Mouse (Mus musculus): ENCODE results near the gene Plekha4. TPM values are rescaled to one million over a fixed set of nuclear protein-coding genes. Genes with fewer than 3 reads are reported as not detected.

Gene Plekha4
- polyA plus RNA-seq, 1 experiment from 2014 or later: 1.5 TPM

- Histone ChIP-seq H3K27ac (ENCODE audit: low read depth) (no peak overlapping the region), H3K27me3 (replicated peaks; ENCODE audit: control insufficient read depth, insufficient read depth, low read length) (no peaks in the 10 kb centered on the region), H3K4me1 (replicated peaks; ENCODE audit: control insufficient read depth, insufficient read depth, low read length) (no peaks in the 10 kb centered on the region), H3K4me2 (ENCODE audit: low read length) (no peak overlapping the region), H3K36me3 (ENCODE audit: control insufficient read depth, insufficient read depth, low read length) (no peaks in the 10 kb centered on the region), H3K9me3 (ENCODE audit: control insufficient read depth, low read length) (no peaks in the 10 kb centered on the region), H3K4me3 (ENCODE audit: low read depth, low read length) (no peak overlapping the region), H3K9ac (ENCODE audit: low read length) (no peak overlapping the region)
- no peak for ATAC-seq (replicated peaks; ENCODE audit: low FRiP score, low TSS enrichment, low read depth)
- WGBS: 92% methylated on average over 2 of the region's 2 CpGs
- DNase-seq (ENCODE audit: low spot score): no peak
Measured at GRCm38 (mm10) chr7:45553990-45554389, 27.9 kb downstream of the Plekha4 start.

GRCm38 (mm10) chr7:45554744-45555143 is 28.6 kb downstream of the Plekha4 start, which contains the start of gene Hsd17b14:
TSS of gene Hsd17b14 (plus strand) at chr7:45554893.
- no peak for ATAC-seq (replicated peaks; ENCODE audit: low FRiP score, low TSS enrichment, low read depth)
- Histone ChIP-seq H3K9ac (ENCODE audit: low read length) (no peak within 1 kb of the TSS), H3K27ac (ENCODE audit: low read depth) (no peak within 1 kb of the TSS), H3K36me3 (ENCODE audit: control insufficient read depth, insufficient read depth, low read length) (no peaks in the 10 kb centered on the region), H3K4me2 (ENCODE audit: low read length) (no peak within 1 kb of the TSS), H3K4me1 (replicated peaks; ENCODE audit: control insufficient read depth, insufficient read depth, low read length) (0 out of 2 replicates have a peak, but pooled peaks cover 2% of the 10 kb centered on the region), H3K4me3 (ENCODE audit: low read depth, low read length) (no peak within 1 kb of the TSS), H3K27me3 (replicated peaks; ENCODE audit: control insufficient read depth, insufficient read depth, low read length) (no peaks in the 10 kb centered on the region), H3K9me3 (ENCODE audit: control insufficient read depth, low read length) (no peaks in the 10 kb centered on the region)
- no peak for DNase-seq (ENCODE audit: low spot score)
- 38% methylated on average over 8 of the region's 8 CpGs for WGBS

- ATAC-seq (replicated peaks; ENCODE audit: low FRiP score, low TSS enrichment, low read depth) (no peak), DNase-seq (ENCODE audit: low spot score) (peak; percentile 85)
- Histone ChIP-seq H3K27me3 (replicated peaks; ENCODE audit: control insufficient read depth, insufficient read depth, low read length) (no peaks in the 10 kb centered on the region), H3K9me3 (ENCODE audit: control insufficient read depth, low read length) (no peaks in the 10 kb centered on the region), H3K27ac (ENCODE audit: low read depth) (no peak overlapping the region), H3K4me1 (replicated peaks; ENCODE audit: control insufficient read depth, insufficient read depth, low read length) (0 out of 2 replicates have a peak, but pooled peaks cover 2% of the 10 kb centered on the region), H3K36me3 (ENCODE audit: control insufficient read depth, insufficient read depth, low read length) (no peaks in the 10 kb centered on the region), H3K4me3 (ENCODE audit: low read depth, low read length) (no peak overlapping the region), H3K9ac (ENCODE audit: low read length) (no peak overlapping the region), H3K4me2 (ENCODE audit: low read length) (no peak overlapping the region)
- 29% methylated on average over 8 of the region's 8 CpGs for WGBS
Measured at GRCm38 (mm10) chr7:45555787-45556186, 29.7 kb downstream of the Plekha4 start.

- Histone ChIP-seq H3K27me3 (replicated peaks; ENCODE audit: control insufficient read depth, insufficient read depth, low read length) (no peaks in the 10 kb centered on the region), H3K4me2 (ENCODE audit: low read length) (no peak overlapping the region), H3K4me3 (ENCODE audit: low read depth, low read length) (no peak overlapping the region), H3K4me1 (replicated peaks; ENCODE audit: control insufficient read depth, insufficient read depth, low read length) (peaks cover 13% of the 10 kb centered on the region), H3K27ac (ENCODE audit: low read depth) (no peak overlapping the region), H3K9ac (ENCODE audit: low read length) (no peak overlapping the region), H3K9me3 (ENCODE audit: control insufficient read depth, low read length) (no peaks in the 10 kb centered on the region), H3K36me3 (ENCODE audit: control insufficient read depth, insufficient read depth, low read length) (no peaks in the 10 kb centered on the region)
- DNase-seq (ENCODE audit: low spot score) (no peak), ATAC-seq (replicated peaks; ENCODE audit: low FRiP score, low TSS enrichment, low read depth) (no peak)
- WGBS: 21% methylated on average over 6 of the region's 6 CpGs
Measured at GRCm38 (mm10) chr7:45558907-45559306, 32.8 kb downstream of the Plekha4 start.

- no peak overlapping the region for H3K4me3 ChIP-seq (ENCODE audit: low read depth, low read length)
- no peaks in the 10 kb centered on the region for H3K27me3 ChIP-seq (replicated peaks; ENCODE audit: control insufficient read depth, insufficient read depth, low read length)
- ATAC-seq (replicated peaks; ENCODE audit: low FRiP score, low TSS enrichment, low read depth) (no peak), DNase-seq (ENCODE audit: low spot score) (no peak)
- WGBS: 78% methylated on average over 7 of the region's 7 CpGs
- H3K9ac ChIP-seq (ENCODE audit: low read length): no peak overlapping the region
- H3K27ac ChIP-seq (ENCODE audit: low read depth): no peak overlapping the region
- H3K36me3 ChIP-seq (ENCODE audit: control insufficient read depth, insufficient read depth, low read length): no peaks in the 10 kb centered on the region
- H3K4me2 ChIP-seq (ENCODE audit: low read length): no peak overlapping the region
- H3K9me3 ChIP-seq (ENCODE audit: control insufficient read depth, low read length): no peaks in the 10 kb centered on the region
- H3K4me1 ChIP-seq (replicated peaks; ENCODE audit: control insufficient read depth, insufficient read depth, low read length): peaks cover 13% of the 10 kb centered on the region
Measured at GRCm38 (mm10) chr7:45560241-45560640, 34.1 kb downstream of the Plekha4 start.

- H3K27ac ChIP-seq (ENCODE audit: low read depth): no peak overlapping the region
- peak; percentile 44; the same call in 1 of the 2 replicates for ATAC-seq (replicated peaks; ENCODE audit: low FRiP score, low TSS enrichment, low read depth)
- no peak overlapping the region for H3K9ac ChIP-seq (ENCODE audit: low read length)
- DNase-seq (ENCODE audit: low spot score): peak; percentile 95
- H3K4me2 ChIP-seq (ENCODE audit: low read length): peak overlapping the region; percentile 26
- H3K27me3 ChIP-seq (replicated peaks; ENCODE audit: control insufficient read depth, insufficient read depth, low read length): no peaks in the 10 kb centered on the region
- H3K36me3 ChIP-seq (ENCODE audit: control insufficient read depth, insufficient read depth, low read length): no peaks in the 10 kb centered on the region
- no peaks in the 10 kb centered on the region for H3K9me3 ChIP-seq (ENCODE audit: control insufficient read depth, low read length)
- peaks cover 13% of the 10 kb centered on the region for H3K4me1 ChIP-seq (replicated peaks; ENCODE audit: control insufficient read depth, insufficient read depth, low read length)
- no peak overlapping the region for H3K4me3 ChIP-seq (ENCODE audit: low read depth, low read length)
- WGBS: 24% methylated on average over 17 of the region's 17 CpGs
Measured at GRCm38 (mm10) chr7:45560843-45561623, 34.9 kb downstream of the Plekha4 start.

- H3K9me3 ChIP-seq (ENCODE audit: control insufficient read depth, low read length): no peaks in the 10 kb centered on the region
- H3K36me3 ChIP-seq (ENCODE audit: control insufficient read depth, insufficient read depth, low read length): no peaks in the 10 kb centered on the region
- WGBS: 46% methylated on average over 12 of the region's 12 CpGs
- no peaks in the 10 kb centered on the region for H3K27me3 ChIP-seq (replicated peaks; ENCODE audit: control insufficient read depth, insufficient read depth, low read length)
- peak overlapping the region; percentile 26 for H3K4me2 ChIP-seq (ENCODE audit: low read length)
- H3K4me3 ChIP-seq (ENCODE audit: low read depth, low read length): no peak overlapping the region
- peaks cover 13% of the 10 kb centered on the region for H3K4me1 ChIP-seq (replicated peaks; ENCODE audit: control insufficient read depth, insufficient read depth, low read length)
- 0 out of 2 replicates have a peak overlapping the region, but pooled peaks have one; percentile 1 for H3K9ac ChIP-seq (ENCODE audit: low read length)
- ATAC-seq (replicated peaks; ENCODE audit: low FRiP score, low TSS enrichment, low read depth) (0 out of 2 replicates have a peak, but pooled peaks have one; percentile 10), DNase-seq (ENCODE audit: low spot score) (no peak)
- no peak overlapping the region for H3K27ac ChIP-seq (ENCODE audit: low read depth)
Measured at GRCm38 (mm10) chr7:45561624-45562520, 35.7 kb downstream of the Plekha4 start.

GRCm38 (mm10) chr7:45564811-45565210 is 38.7 kb downstream of the Plekha4 start:
- H3K27ac ChIP-seq (ENCODE audit: low read depth): no peak overlapping the region
- DNase-seq (ENCODE audit: low spot score): no peak

More at GRCm38 (mm10) chr7:45564811-45565210, 38.7 kb downstream of the Plekha4 start:
- Histone ChIP-seq H3K27me3 (replicated peaks; ENCODE audit: control insufficient read depth, insufficient read depth, low read length) (no peaks in the 10 kb centered on the region), H3K4me1 (replicated peaks; ENCODE audit: control insufficient read depth, insufficient read depth, low read length) (peaks cover 20% of the 10 kb centered on the region), H3K4me3 (ENCODE audit: low read depth, low read length) (no peak overlapping the region), H3K36me3 (ENCODE audit: control insufficient read depth, insufficient read depth, low read length) (no peaks in the 10 kb centered on the region), H3K9me3 (ENCODE audit: control insufficient read depth, low read length) (no peaks in the 10 kb centered on the region), H3K9ac (ENCODE audit: low read length) (no peak overlapping the region), H3K4me2 (ENCODE audit: low read length) (no peak overlapping the region)
- no peak for ATAC-seq (replicated peaks; ENCODE audit: low FRiP score, low TSS enrichment, low read depth)
- WGBS: 54% methylated on average over 2 of the region's 2 CpGs
